Mouse (Mus musculus) T-cell, adult 2 months (primary cell): ENCODE results near the gene Rab9.
A peak's percentile ranks its signal among the peaks of the same experiment; 100 is the strongest.

Source experiments
- DNase-seq: peaks from one replicate; pipeline ENCODE4 v3.0.0; 2022; ENCODE audit warnings: low spot score

Gene Rab9

DNA sequence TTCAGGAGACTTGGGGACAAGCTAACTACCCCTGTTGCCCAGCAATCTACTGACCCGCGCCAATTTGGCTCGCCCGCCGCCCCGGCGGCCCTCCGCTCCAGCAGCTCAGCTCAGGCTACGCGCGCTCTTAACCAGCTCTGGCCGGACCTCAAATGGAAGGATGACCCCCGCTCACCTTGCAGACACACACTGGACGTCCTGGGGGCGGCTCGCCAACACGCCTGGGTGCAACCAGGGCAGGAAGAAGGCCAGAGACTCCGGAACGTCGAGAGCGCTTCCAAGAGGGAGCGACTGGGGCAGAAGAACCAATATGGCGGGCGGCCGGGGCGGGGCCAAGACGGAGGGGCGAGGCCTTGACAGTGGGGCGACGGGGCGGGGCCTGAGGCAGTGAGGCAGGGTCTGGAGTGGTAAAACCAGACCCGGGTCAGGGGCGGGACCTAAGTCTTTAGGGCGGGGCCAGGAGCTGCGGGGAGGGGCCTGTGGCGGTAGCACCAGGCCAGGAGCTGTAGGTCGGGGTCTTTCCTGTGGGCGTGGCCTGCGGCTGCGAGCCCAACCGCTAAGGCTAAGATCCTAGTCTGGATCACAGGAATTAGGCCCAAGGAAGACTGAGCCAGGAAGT, at the start of gene Rab9:
Rab9 (minus strand) TSS at position 503 of the 619 bp plus-strand sequence.
- DNase-seq = peak; percentile 91

DNA sequence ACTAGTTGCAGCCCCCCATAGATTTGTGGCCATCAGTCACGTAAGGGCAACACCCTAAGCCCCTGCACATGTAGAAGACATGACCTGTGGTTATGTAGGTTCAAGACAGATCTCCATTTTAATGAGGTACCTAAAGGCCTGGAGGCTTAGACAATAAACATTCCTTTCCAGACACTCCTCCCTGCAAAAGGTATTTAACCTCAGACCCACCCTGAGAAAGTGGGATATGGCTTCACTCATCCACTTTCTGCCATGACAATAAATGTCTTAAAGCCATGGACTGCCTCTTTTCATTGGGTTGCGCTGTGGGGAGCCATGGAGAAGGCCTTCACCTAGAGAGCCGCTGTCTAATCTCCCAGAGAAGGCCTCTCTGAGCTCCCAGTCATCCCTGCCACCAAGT, 48.5 kb upstream of the Rab9 start:
- no peak for DNase-seq

DNA sequence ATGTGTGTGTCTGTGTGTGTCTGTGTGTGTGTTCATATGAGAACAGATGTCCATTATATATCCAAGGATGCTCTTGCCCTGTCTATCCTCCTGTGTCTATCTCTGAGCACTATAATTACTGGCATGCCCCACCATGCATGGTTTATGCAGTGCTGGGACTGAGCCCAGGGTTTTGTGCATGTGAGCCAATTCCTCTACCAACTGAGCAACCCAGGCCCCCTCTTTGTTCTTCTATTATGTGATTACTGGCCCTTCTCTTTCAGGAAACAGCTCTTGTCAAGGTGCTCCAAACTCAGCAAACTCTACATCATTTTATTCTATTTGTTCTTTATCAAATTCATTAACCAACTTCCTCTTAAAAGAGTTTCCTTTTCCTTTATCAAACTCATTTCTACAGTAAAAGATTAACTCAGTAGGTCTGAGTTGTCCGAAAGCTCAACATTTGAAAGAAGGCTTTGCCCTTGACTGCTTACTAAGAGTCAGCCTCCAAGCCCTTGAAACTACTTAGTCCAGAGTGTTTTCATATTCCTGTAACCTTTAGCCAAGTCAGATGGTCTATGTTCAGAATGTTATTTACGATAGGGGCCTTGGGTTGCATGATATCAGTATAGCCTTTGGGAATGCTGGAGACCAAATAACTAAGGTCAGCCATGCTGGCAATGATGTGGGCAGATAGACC, 46.1 kb upstream of the Rab9 start:
- no peak for DNase-seq

DNA sequence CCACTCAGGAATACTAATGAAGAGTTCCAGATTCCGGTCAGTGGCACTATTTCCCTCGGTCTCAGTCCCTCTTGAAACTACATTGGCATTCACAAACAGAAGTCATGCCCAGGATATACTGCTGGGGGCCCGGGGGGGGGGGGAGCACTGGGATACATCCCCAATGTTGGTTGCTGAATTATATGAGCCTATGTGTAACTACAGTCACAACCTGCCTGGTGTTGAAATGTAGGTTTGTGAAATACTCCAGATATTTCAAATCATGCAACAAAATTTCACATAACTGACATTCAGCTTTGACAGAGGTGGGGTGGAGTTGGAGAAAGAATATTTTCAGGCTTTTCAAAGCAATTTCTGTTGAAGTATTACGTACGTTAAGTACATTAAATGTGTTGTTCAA, 41.1 kb upstream of the Rab9 start:
- DNase-seq = no peak

DNA sequence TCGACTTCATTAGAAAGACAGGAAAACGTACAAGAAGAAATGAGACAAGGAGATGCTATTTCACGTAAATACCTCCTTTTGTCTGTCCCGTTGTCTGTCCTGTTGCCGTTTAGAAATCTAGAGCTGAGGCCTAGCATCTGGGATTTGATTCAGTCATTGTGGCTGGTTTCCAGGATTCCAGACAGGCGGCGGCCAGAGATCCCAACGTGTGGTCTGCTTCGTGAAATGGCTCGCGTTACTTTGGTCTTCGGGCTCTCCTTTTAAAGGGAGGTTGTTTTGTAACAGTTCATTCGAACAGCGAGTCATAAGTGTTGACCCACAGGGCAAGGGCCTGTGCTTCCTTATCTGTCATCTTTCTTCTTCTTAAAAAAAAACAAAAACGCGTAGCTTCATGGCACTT, 38.7 kb upstream of the Rab9 start, which contains the start of gene Tceanc:
Tceanc (minus strand) TSS at position 223 of the 400 bp plus-strand sequence.
- DNase-seq = no peak

DNA sequence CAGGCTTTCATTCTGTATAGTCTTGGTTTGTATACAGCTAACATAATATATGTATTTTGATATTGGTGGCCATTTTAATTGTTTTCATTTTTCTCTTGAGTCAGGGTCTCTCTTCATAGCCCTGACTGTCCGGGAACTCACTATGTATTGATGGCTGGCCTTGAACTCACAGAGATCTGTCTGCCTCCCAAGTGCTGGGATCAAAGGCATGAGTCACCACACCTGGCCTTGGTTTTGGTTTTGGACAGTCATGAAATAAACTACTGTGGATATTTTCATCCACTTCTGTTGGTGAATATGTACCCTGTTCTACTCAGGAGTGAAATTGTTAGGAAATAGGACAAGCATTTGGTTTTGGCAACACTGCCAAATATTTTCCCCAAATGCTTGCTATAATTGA, 37.0 kb upstream of the Rab9 start:
- DNase-seq = no peak

DNA sequence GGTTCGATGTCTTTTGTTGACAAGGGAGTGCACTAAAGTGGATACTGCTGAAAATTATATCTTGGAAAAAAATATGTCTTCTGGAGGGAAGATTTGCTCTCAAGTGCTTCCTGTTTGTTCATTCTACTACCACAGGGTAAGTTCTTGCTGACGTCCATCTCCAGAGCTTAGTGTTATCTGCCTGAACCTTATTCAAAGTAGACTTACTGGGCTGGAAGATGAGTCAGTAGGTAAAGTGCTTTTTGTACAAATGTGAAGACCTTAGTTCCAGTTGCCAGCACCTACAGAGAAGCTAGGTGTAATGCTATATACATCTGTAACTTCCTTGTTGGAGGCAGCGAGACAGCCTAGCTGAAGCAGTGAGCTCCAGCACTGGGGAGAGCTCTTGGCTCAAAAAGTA, 36.3 kb upstream of the Rab9 start:
- no peak for DNase-seq

DNA sequence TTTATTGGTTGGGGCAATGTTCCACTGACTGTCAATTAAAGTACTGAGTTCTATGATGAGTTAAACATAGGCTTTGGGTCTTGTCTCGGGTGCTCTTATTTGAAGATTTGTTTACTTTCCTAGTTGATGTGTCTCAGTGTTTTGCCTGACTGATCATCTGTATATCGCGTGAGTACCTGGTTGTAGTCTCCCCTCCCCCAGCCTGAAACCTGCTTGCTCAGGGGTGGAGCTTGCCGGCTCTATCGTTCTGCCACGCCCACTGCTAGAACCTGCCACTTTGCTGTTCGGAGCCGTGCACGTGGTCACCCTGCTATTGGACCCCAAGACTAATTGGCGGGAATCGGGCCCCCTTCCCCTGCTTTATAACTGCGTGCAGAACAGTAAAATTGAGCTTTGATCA, 34.4 kb upstream of the Rab9 start:
- DNase-seq = peak; percentile 36

DNA sequence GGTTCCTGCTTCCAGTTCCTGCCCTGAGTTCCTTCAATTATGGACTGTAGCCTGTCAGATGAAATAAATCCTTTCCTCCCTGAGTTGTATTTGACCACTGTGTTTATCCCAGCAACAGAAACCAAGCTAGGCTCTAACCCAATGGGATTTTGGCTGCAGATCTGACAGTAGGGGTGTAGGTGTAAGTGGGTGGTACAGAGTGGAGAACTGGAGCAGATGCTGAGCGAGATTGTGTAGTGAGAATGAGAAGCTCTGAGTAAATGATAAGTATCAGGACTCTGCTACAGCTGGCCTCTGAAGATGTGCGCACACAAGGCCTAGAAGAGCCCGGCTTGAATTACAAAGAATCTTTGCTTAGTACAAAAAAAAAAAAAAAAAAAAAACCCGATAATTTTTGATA, 32.4 kb upstream of the Rab9 start:
- DNase-seq = no peak

DNA sequence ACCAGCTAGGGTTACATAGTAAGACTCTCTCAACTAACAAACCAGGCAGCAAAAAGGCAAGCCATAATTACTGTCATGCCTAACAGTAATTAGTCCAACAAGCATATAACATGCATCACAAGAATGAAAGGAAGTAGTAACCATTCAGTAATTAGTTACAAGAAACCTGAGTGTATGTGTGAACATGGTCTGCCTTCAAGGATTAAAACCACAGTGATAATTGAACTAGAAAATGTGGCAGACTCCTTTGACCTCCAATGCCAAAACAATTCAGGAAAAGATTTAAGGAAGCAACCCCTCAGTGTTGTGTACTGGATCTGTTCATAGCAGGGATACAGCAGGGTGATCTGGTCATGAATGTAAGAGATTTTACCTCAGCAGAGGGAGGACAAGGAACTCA, 31.4 kb upstream of the Rab9 start:
- DNase-seq = no peak

DNA sequence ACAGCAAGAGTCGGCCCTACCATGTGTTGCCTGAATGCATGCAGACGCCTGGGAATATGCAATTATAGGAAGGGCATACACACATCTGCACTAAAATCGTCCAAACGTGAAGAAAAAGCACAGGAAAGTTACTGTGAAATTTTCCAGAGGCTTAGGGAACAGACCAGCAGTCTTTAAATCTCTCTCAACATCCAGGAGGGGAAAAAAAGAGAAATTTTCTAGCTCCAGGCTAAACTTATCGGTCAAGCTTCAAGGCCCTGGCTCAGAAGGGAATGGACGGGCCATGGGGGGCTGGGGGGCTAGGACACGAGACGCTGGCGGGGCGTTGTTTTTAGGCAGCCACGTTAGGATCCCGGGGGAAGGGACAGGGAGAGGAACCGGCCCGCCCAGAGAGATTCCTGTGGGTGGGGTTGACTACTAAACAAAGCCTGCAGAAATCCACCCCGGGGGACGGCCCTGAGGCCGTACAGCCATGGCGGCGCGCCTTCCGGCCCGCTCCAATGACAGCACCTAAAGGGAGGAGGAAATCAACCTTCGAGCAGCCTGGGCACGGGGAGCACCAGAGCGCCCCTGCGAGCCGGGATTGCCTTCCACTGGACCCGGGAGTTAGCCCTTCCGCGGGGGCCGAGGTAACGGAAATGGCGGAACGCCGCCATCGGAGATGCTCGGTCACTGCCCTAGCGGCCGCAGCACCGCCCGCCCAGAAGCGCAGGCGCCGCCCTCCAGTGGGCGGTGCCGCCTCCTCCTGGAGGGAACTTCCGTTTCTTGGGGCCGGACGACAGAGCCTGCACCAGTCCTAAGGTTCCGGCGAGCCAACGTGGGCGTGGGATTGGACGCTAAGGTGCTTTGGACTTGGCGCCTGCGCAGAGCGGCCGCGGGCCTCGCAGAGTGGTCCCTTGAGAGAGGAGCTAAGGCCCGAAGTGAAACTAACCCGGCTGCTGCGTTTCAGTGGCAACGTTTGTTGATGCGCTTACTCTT, 30.4 kb upstream of the Rab9 start:
- peak; percentile 95 for DNase-seq

DNA sequence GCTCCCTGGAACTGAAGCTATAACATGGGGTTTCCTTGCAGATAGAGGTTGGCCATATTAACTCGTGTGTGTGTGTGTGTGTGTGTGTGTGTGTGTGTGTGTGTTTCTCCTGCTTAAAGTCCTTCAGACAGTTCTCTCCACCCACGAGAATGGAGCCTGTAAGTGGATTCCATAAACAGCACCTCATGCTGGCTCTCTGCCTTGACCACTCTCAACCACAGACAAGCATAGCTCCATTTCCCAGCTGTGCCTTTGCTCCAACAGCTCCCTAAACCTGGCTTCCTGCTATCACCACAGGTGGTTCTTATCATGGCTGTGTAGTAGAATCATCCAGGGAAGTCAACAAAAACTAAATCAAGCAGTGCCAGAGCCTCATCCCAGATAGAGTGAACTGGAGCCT, 24.8 kb upstream of the Rab9 start:
- DNase-seq = no peak

DNA sequence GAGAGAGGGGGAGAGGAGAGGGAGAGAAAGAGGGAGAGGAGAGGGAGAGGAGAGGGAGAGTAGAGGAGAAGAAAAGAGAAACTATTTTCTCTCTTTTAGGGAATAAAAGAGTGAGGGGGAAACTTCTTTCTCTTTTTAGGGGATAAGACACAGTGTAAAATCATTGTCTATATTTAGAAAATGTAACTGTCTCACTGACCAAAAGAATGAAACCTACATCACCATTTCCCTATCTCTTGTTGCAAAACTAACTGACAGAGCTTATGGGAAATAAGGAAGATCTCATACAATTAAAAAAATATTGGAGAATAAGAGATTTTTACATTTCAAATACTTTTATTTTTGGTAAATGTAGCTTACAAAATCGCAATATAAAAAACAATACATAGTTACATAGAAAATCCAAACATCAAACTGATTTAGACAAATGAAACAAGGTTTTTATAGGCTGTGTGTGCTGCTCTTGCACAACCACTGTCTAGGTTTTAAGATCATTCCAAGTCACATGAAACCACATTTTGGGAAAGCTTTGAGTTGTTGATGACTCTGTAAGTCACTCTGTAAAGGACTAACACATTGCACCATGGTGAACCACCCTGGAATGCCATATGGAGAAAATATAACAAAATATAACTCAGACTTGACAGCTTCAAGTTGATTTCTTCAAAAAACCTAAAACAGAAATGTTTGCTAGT, 20.0 kb upstream of the Rab9 start:
- DNase-seq = no peak

DNA sequence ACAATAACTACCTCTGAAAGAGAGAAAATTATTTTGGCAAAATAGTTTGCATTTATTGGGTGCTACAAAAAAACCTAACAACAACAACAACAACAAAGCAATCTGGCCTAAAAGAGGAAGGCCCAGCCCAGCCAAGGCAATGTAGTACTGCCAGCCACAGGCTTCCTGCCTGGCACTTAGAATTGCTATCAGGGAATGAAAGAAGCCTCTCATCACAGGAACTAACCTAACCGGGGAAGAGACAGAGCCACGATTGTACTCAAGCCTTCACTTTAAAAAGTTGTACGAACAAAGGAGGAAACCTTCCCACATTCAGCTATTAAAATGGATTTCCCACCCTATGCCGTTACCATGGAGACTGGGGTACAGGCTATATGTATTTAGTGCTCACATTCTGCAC, 18.1 kb upstream of the Rab9 start:
- DNase-seq = no peak

DNA sequence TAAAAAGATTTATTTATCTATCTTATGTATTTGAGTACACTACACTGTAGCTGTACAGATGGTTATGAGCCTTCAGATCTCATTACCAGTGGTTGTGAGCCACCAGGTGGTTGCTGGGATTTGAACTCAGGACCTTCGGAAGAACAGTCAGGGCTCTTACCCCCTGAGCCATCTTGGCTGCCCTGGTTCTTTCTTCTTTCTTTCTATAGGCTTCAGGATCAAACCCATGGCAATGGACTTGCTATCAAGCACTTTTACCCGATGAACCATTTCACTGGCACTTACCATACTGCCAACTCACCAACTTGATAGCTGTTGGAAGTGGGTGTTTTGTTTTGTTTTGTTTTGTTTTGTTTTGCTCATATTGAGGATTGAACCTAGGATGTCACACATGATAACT, 15.4 kb upstream of the Rab9 start:
- no peak for DNase-seq

DNA sequence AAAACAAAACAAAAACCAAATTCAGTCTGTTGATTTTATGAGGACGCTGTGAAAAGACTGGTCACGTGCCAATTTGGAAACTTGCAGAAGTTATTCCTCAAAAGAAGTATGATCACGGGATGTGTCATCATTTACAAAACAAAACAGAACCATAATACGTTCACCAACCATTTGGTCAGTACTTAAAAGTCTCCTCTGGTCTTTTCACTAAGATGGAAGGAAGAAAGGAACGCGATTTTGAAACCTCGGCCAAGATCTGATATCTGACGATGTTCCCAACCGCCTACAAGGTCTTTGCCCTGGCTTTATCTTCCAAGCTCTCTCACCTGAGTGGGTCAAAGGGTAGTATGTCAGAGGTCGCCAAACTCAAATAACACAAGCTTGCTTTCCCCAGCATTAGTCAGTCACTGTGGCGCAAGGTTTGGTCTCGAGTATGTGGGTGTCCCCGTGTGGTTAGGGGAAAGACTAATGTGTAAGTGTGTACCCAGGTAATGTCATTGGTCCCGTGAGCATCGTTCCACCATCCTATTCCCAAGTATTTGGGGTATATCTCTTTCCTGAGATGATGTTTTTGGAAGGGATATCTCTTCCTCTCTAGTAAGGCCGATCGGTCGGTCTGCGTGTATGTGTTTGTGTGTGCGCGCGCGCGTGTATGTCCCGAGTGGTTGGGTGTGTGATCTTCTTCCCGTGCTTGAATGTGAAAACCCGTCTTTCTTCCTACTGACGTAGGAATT, 869 bp downstream of the Rab9 start:
- peak; percentile 2 for DNase-seq

DNA sequence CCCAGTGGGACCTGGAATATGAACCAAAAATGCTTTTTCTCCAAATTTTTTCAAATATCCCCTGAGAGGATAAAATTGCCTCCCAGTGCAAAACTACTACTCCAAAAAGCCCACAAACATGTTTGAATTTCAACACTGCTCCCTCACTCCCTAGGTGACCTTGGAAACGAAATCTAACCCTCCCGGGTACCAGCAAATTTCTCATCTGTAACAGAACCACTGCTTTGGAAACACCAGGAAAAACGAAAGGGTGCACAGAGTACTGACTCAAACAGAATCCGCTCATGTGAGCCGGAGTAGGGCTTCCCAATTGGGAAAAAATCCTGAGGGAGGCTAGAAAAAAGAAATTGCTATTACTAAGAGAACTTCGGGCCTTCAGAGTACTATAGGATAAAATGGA, 2.3 kb downstream of the Rab9 start:
- DNase-seq = no peak

DNA sequence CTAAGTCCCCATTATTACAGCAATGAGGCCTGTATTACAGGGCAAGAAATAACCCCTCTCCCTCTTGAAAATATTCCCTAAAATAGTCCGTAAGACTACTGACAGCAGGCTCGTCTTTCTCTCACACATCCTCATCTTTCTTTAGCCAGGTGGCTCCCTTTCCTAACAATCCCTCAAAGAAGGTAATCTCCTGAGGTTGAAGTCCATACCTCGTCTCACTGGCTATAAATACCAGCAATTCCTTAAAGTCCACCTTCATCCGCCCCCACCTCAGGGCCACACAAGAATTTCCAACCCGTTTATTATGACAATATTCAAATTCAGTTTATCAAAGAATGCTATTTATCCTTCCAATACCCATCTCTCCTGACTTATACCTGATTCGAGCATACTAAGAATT, 7.1 kb downstream of the Rab9 start:
- no peak for DNase-seq

DNA sequence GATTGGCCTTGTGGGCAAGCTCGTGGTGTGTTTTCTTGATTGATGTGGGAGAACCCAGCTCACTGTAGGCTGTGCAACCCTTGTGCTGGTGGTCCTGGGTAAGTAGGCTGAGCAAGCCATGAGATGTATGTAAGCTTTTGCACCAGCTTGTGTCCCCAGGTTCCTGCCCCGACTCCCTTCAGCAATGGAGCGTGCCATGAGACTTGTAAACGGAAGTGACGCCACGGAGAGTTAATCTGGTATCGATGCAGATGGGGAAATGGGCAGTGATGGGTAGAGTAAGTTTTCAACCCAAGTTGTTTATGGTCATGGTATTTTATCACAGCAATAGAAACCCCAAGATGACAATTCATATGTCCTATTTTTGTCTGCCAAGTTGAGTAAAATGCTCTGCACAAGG, 11.3 kb downstream of the Rab9 start:
- DNase-seq = no peak

DNA sequence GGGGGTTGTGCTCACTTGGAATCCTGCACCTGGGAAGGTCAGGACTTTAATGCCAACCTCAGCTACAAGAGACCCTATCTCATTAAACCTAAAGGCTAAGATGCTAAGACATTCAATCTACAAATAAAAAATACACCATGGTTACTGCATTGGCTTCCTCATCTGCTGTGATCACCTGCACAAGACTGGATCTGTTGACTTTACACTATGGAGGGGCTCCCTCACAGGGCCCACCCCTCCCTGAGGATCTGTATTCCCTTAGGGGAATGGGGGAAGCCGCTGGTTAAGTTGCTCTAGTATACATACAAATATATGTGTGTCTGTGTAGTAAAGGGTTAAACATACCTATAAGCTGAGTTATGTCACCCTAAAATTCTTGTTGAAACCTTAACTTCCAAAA, 24.1 kb downstream of the Rab9 start:
- no peak for DNase-seq

DNA sequence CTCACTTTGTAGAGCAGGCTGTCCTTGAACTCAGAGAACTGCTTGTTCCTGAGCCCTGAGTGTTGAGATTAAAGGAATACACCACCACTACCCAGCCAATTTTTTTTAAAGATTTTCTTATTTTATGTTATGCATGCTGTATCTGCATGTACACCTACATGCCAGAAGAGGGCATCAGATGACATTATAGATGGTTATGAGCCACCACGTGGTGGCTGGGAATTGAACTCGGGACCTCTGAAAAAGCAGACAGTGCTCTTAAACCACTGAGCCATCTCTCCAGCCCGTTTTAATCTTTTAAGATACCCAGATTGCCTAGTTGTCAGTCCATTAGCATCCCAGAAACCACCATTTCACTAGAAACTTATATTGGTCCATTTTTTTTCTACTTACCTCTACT, 25.3 kb downstream of the Rab9 start:
- no peak for DNase-seq

DNA sequence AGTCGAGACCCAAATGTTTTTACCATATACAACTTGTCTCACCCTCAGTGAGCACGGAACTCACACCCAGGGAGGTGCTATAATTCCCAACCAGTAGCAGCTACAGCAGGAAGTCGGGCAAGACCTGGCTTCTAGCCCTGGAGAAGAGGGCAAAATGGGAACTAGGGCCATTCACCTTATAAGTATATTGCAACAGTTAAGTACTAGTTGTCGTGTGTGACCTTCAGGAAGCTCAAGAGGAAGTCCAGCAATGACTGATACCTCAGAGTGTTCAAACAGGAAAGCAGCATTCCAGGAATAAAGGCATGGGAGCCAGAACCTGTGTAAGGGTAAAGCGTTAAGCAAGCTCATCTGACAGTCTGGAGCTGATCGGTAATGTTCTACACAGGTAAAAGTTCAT, 26.1 kb downstream of the Rab9 start:
- no peak for DNase-seq
